Mouse (Mus musculus): Measurements from ENCODE around the gene Tmem217.

GRCm38 (mm10) chr17:29599537-29599936, 47.4 kb upstream of the Tmem217 start:
- no peak for TF ChIP-seq CTCF (IDR thresholded peaks at IDR 0.05; ENCODE audit: control insufficient read depth, insufficient read depth, low read length)
- TF ChIP-seq POLR2A (IDR thresholded peaks at IDR 0.05; ENCODE audit: borderline replicate concordance, control insufficient read depth, low read depth, low read length): no peak

Measured in bone marrow, adult 2 months (tissue).